Mouse (Mus musculus) brain, embryonic 14.5 days (tissue): ENCODE measurements around the gene Tmem52.

Experiments
- CTCF ChIP-seq: fragments of 200-500 bp; IDR thresholded peaks from 2 replicates; pipeline ENCODE4 v1.5.1; 2012; ENCODE audit warnings: inconsistent platforms, mild to moderate bottlenecking, moderate library complexity, borderline replicate concordance; ENCODE audit not compliant: insufficient read depth, insufficient read length; ENCODE audit errors: extremely low read depth
- POLR2A ChIP-seq: fragments of 200-500 bp; IDR thresholded peaks from 2 replicates; pipeline ENCODE4 v1.6.1; 2012; ENCODE audit warnings: mild to moderate bottlenecking, inconsistent platforms, borderline replicate concordance; ENCODE audit not compliant: poor library complexity, insufficient read depth, insufficient read length, severe bottlenecking; ENCODE audit errors: extremely low read depth

- TF ChIP-seq CTCF (no peak), POLR2A (no peak)
Observed at GRCm38 (mm10) chr4:155497963-155498362, 29.0 kb downstream of the Tmem52 start.
